Mouse (Mus musculus) E14TG2a.4 (cell line): Measurements from ENCODE around the gene Slc22a12.

Source experiments
- CTCF ChIP-seq: conservative IDR thresholded peaks from 2 replicates; pipeline ENCODE4 v1.5.1; 2014; ENCODE audit warnings: low read length
- POU5F1 ChIP-seq: IDR thresholded peaks from 2 replicates; pipeline ENCODE4 v1.6.1; 2014; ENCODE audit warnings: low read length, borderline replicate concordance

GRCm38 (mm10) chr19:6553174-6553573, 10.3 kb upstream of the Slc22a12 start:
- TF ChIP-seq POU5F1 (no peak), CTCF (no peak)
